Mouse (Mus musculus) adrenal gland, adult (tissue): ENCODE results near the gene Ulk3.

Experiments used
- DNase-seq, 2 experiments: peaks; one replicate each; pipeline ENCODE4 v3.0.0; 2022 to 2023; ENCODE audit warnings: low spot score in 1 of 2; ENCODE audit not compliant: inconsistent age in 2 of 2

Gene Ulk3

DNA sequence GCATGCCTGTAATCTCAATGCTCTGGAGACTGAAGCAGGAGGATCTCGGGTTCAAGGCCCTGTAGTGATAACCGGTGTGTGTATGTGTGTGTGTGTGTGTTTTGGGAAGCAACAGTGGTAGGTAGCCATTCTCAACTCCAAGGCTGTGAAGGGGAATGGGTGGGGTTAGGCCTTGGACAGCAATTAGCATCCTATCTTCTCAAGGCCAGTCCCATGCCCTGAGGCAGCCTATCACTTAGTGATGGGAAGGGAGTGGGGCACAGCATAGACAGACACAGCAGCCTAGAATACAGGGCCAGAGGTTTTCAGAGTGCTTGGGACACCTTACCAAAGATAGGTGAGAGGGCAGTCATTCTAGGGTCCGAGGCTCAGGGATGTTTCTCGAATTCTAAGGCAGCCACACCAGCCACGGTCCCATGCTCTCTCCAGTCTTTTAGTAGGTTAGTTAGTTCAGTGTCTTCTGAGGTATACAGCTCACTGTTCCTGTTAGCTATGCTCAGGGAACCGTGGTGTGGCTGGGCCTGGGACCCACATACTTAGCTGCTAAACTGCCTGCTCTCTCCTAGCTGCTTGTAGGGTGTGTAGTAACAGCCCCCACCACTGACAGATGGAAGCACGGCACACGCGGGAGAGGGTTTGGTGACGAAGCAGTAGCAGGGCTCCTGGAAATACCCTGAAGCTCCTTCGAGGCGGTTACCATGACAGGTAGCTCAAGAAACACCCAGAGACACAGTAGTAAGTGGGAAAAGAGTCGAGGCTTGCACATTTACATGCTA lies 52.7 kb downstream of the Ulk3 start:
- peak in 1 of 2 experiments; percentile 39 for DNase-seq

DNA sequence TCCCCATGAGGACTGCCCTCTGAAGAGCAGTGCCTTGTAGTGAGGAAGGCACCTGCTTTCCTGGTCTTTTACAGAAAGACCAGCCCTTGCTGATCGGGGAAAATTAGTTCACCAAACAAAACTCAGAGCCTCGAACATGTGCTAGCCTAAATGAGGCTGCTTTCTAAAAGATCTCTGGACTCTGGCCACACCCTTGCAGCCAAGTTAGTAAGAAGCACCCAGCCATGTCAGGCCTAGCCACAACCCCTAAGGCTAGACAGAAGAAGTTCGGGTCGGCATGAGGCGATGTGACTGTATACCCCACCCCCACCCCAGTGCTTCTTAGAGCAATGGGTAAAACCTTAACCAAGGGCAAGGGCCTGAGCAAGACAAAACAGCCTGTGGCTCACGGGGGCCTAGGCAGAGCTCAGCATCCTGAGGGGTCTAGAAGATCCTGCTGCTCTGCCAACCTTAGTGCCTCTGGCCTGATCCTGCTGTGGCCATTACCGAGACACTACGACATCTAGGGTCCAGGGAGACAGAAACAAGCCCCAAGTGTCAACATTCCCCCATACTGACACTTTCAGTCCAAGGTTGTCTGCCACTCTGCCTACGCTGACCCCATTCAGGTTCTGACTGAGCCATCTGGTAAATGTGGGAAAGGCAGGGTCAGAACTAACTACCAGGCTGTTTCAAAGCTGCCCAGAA lies 54.1 kb downstream of the Ulk3 start:
- peak in 1 of 2 experiments; percentile 25 for DNase-seq

DNA sequence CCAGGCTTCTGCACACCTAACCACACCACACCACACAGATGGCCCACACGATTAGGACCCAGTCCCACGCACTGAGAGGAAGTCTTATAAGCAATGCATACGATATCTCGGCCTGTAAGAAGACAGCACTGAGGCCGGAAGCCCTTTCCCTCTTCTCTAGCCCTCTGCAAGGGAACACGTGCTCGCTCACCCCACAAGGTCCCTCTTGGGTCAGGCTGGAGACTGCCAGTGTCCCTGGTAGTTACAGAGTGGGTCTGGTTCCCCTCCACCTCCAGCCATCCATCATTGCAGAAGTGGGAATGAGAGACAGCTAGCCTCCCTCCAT lies 54.6 kb downstream of the Ulk3 start:
- peak in 1 of 2 experiments; percentile 53 for DNase-seq

DNA sequence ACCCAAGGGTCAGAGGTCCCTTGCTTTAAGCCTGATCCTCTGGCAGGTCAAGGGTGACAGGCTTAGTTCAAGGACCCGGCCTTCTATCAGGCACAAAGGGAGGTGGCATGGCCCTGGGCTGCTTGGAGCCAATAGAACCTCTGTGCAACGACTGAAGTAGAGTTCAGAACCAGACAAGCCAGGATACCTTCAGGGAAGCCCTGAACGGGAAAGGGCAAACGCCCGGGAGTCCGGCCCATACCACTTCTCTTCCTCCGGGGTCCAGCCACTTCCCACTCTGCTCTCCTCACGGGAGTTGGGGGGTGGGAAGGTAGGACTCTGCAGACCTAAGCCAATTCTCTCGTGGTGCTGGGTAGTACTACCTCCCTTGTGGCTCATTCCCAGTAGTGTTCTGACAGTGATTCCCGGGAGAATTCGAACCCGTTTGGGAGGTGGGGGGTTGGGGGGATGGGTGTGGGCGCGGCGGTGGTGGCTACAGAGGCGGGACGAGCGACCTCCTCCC lies 55.2 kb downstream of the Ulk3 start:
- DNase-seq: peak in 1 of 2 experiments; percentile 80

DNA sequence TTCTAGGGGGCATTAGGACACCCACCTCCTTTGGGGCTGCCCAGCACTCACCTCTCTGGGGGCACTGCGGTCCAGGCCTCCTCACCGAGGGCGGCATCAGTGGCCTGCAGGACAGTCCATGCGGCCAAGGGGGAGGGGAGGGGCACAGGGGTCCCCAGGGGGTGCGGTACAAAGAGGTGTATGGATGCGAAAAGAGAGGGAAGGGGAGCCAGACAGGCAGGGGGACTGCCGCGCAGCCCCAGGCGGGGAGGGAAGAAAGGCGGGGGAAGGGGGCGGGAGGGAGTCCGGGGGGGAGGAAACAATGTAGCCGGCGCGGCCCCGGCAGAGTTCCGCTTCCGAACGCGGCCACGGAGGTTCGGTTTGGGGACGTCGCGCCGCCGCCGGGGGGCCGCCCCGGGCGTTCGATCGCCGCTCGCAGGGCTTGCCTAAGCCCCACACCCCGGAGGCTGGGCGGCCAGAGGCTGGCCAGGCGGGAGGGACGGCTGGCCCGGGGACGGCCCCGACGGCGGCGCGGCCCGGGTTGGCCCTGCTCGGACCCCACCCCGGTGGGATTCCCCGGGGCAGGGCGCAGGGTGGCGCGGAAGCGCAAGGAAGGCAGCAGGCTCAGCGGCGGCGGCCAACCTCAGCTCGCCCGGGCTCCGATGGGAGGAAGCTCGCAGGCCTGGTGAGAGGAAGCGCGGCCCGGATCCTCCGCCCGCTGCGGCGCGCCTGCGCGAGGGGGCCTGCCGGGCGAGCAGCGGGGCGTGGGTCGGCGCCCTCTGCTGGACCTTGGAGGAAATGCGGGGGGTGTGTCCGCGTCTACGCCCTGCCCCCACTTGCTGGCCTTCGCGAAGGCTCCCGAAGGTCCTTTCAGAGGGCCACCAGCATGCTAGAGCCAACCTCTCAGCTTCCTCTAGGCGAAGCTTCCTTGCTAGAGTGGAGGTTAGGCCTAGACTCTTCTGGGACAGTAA lies 56.0 kb downstream of the Ulk3 start:
- DNase-seq: peak; percentile 96 to 98
